Mouse (Mus musculus) Muller cell, postnatal 12 days (primary cell): ENCODE results near the gene Akna.

ENCODE experiments used
- DNase-seq: peaks from one replicate; pipeline ENCODE4 v3.0.0-alpha.2; 2015; ENCODE audit errors: inconsistent ontology term

Gene Akna

GRCm38 (mm10) chr4:63409908-63410582, 6.9 kb upstream of the Akna start:
- peak; percentile 85 for DNase-seq

- peak; percentile 38 for DNase-seq
Observed at GRCm38 (mm10) chr4:63409317-63409907, 6.3 kb upstream of the Akna start.

GRCm38 (mm10) chr4:63408649-63409048, 5.5 kb upstream of the Akna start:
- peak; percentile 60 for DNase-seq

GRCm38 (mm10) chr4:63408247-63408646, 5.1 kb upstream of the Akna start:
- no peak for DNase-seq

- DNase-seq = no peak
Observed at GRCm38 (mm10) chr4:63405683-63406082, 2.5 kb upstream of the Akna start.

- DNase-seq = no peak
Observed at GRCm38 (mm10) chr4:63405051-63405450, 1.9 kb upstream of the Akna start.

- DNase-seq = no peak
Observed at GRCm38 (mm10) chr4:63404205-63404604, 1.1 kb upstream of the Akna start.

GRCm38 (mm10) chr4:63402558-63402957, 596 bp downstream of the Akna start:
- no peak for DNase-seq

GRCm38 (mm10) chr4:63402056-63402455, 1.1 kb downstream of the Akna start:
- no peak for DNase-seq

GRCm38 (mm10) chr4:63401620-63402019, 1.5 kb downstream of the Akna start:
- no peak for DNase-seq

GRCm38 (mm10) chr4:63400541-63401306, 2.4 kb downstream of the Akna start:
- DNase-seq = no peak

GRCm38 (mm10) chr4:63399691-63400270, 3.4 kb downstream of the Akna start:
- no peak for DNase-seq

GRCm38 (mm10) chr4:63398854-63399609, 4.1 kb downstream of the Akna start:
- peak; percentile 37 for DNase-seq

GRCm38 (mm10) chr4:63397981-63398537, 5.1 kb downstream of the Akna start:
- no peak for DNase-seq

GRCm38 (mm10) chr4:63391322-63391721, 11.8 kb downstream of the Akna start:
- no peak for DNase-seq

- DNase-seq = no peak
Observed at GRCm38 (mm10) chr4:63389887-63390528, 13.1 kb downstream of the Akna start.

GRCm38 (mm10) chr4:63389121-63389886, 13.8 kb downstream of the Akna start:
- no peak for DNase-seq

GRCm38 (mm10) chr4:63388029-63388428, 15.1 kb downstream of the Akna start:
- DNase-seq = no peak

GRCm38 (mm10) chr4:63385784-63386183, 17.4 kb downstream of the Akna start:
- DNase-seq = no peak

- no peak for DNase-seq
Observed at GRCm38 (mm10) chr4:63385253-63385652, 17.9 kb downstream of the Akna start.
